Mouse (Mus musculus): ENCODE results near the gene Tenm3.

DNA sequence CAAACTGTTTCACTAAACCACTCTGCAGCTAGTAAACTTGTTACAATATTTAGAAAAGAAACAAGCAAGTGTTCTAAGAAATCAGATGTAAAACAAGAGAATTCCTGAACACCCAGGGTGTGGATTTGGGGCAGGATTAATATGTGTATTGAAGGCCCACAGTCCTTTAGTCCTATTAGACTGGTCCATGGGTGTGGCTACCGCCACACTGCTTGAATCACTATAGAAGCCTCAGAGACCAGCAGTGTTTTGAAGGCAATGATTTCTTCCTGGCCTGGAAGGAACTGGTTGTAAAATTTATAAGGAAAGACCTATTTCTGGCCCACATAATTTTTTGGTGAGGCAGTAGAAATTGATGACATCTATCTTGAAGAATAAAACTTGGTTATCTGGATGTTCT, 33.1 kb downstream of the Tenm3 start:
- no peak for TF ChIP-seq CTCF (IDR thresholded peaks at IDR 0.05; ENCODE audit: control insufficient read depth, insufficient read depth, insufficient read length)
- TF ChIP-seq CEBPB (IDR thresholded peaks at IDR 0.05; ENCODE audit: low read depth), result no peak
- no peak for TF ChIP-seq MYOD1 (IDR thresholded peaks at IDR 0.05; ENCODE audit: control insufficient read depth, insufficient read length, low read depth)
- TF ChIP-seq MAX (IDR thresholded peaks at IDR 0.05), result no peak
- TF ChIP-seq MYOG (IDR thresholded peaks at IDR 0.05; ENCODE audit: control insufficient read depth, extremely low read depth, insufficient read length), result no peak
- no peak for TF ChIP-seq USF1 (IDR thresholded peaks at IDR 0.05; ENCODE audit: low read depth)
